Mouse (Mus musculus) Muller cell, postnatal 12 days (primary cell): Measurements from ENCODE around the gene Rbfox1.

Source experiments
- DNase-seq: peaks from one replicate; pipeline ENCODE4 v3.0.0-alpha.2; 2015; ENCODE audit errors: inconsistent ontology term

Rbfox1 gene

DNA sequence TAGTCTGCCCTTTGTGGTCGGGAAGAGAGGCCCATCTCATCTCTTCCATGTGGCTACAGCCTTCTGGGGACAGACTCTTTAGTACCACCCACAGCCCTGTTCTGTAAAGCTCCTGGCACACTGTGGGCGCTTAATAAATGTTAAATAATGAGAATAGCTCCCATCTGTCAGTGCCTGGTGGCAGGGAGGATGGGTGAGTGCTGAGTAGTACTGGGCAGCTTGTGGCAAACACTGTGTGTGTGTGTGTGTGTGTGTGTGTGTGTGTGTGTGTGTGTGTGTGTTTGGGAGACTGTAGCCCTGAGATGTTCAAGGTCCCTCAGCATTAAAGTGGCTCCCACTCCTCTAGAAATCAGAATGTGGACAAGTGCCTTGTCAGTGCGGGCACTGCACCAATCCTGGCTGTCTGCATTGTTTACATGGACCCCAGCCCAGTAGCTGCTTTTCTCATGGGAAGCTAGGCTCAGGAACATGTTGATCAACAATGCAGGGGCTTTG lies 1196.0 kb downstream of the Rbfox1 start:
- DNase-seq: no peak

DNA sequence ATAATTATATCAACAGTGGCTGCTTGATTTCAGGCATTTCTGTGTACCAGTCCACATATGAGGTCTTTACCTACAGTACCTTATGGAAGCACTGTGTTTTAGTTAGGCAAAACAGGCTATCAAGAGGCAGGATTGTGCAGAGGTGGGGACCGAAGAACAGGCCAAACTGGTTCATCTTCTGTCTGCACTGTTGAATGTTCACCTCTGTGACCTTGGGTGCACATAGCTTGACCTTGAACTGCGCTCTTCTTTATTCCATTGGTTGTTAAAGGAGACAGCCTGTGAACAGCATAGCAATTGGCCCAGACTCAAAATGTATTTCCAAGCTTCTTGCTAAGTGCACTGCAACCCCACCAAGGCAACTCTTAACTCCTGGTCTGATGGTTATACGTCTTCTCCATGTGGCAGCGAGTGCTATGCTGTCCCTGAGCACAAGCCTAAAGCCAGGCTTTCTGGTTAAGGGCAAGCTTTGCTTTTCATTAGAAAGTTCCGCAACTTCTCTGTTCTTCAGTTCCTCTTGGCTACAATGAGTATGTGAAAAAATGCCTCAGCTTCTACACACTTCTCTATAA lies 1196.6 kb downstream of the Rbfox1 start:
- DNase-seq: no peak

DNA sequence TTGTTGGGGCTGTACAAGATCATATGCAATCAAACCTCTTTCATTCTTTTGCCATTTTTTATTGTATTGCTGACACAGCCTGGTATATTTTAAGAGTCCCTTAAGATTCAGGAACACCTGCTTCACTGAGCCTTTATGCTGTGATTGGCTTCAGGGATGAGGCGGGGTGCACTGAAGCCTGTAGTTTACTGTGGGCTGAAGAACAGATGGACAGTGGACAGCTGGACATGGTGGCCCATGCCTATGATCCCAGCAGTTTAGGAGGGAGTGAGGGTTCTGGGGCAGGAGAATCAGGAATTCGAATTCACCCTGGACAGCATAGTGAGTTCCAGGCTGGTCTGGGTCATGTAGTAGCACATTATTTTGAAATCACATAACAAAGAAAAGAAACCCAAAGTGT lies 1198.8 kb downstream of the Rbfox1 start:
- DNase-seq: no peak

DNA sequence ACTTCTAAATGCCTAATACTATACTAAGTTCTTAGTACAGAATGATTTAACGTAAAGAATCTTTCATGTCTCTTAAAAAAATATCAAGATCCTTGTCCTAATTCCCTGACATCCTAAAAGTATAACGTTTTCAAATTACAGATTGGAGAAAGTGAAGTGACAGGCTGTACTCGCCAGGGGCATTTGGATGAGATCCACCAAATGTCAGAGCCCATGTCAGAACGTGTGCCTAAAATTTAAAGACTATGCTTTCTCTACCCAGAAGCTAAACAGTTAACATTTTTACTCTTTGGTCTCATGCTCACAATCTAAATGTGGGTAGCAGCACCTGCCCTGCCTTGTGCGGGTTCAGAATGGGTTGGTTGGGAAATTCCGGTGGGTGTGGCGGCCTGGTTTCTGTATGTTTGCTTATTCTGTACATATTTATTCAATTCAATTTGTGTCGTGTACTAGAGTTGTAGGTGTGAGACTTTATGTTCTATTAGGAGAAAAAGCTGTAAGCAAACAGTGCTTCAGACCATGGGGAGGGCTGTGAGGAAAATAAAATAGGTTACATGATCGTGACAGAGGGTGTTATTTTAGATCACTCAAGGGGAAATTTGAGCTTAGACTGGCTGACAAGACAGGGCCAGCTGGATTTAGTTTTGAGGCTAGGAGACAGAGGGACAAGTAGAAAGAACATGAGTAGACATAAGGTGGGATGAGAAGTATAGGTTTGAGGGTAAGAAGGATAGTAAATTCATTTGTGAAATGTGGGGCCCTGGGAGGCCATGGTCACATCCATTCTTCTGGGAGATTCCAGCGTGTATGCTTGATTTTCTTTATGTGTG lies 1203.7 kb downstream of the Rbfox1 start:
- DNase-seq: no peak

DNA sequence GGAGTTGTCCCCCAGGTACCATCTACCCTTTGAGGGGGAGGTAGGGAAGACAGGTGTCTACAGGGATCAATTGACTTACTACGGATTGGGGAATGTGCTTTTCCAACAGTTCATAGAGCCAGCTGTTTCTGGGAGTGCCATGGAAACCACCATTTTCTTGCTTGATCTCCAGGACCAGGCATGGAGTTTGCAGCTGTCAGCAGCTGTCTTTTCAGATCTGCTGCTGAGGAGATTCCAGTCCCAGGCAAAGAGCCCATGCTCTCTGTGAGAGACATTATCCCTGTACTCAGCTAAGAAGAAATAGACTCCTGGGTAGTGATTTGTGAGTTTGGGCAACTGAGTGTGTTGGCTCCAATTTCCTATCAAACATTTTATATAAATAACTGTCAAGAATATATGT lies 1204.3 kb downstream of the Rbfox1 start:
- no peak for DNase-seq

DNA sequence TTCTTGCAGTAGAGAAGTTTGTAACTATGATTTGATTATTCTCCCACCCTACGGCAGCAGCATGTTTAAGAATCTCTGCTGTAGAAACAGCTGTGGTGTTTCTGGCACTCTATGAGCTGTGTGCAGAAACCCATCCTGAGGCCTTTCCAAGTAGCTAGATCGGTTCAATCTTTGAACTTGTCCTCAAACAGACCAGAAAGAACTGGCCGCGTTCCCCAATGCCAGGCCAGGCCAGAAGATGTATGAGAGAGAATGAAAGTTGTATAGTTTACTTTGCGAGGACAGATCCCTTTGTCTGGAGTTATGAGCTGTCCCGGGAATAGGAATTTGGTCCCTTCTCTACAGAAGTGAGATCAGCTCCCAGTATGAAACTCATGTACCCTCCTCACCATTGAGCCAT lies 1205.0 kb downstream of the Rbfox1 start:
- DNase-seq: no peak

DNA sequence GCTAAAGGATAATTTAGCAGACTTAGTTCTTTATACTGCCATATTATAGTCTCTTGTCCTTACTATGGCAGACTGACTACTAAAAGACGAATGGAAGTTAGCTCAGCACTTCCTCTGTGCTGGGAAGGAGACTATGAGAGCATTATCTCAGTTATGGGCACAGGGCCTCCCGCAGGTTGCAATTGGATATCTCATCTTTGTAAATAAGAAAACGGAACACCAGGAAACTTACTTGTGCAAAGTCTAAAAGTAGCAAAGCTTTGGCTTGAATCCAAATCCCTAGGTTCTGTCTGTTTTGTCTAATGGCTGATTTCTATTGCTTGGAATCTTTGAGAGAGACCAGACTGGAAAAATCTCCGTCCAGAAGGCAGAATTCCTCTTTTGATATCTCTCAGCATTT lies 1207.7 kb downstream of the Rbfox1 start:
- no peak for DNase-seq

DNA sequence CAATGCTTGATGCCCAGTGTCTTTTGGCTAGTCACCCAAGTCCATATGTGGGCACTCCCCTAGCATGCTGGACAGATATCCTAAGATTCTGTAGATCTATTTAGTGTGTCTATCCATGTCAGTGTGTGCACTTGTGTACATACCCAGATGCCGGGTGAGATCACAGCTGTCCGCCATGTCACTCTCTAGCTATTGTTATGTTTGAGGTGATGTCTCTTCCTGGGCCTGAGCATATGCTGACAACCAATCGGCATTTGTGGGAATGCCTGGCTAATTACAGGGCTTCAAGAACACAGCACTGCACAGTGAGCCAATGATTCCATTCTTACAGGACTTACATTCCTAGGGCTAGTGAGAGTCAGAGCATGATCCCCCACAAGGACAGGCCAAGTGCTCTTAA lies 1208.5 kb downstream of the Rbfox1 start:
- no peak for DNase-seq

DNA sequence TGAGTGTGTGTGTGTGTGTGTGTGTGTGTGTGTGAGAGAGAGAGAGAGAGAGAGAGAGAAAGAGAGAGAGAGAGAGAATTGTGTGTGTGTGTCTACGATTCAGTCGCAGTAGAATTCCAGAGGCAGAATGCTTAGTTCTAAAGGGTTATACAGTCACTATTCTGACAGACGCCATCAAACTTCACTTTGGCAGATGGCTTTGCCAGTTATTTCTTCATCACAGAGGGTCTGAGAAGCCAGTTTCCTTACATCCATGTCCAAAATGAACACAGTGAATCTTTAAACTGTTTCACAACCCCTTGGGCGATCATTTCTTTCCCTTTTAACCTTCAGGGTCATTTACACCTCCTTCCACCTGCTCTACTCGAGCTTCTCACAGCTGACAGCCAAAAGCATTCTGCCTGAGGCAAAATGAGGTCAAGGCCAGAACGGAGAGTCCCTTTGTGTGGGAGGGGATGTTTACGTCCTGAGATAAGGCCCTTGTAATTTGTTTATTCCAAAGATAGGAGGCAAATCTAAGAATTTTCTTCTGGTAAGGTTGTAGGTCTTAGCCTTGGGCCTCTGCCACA lies 1209.1 kb downstream of the Rbfox1 start:
- DNase-seq: no peak

DNA sequence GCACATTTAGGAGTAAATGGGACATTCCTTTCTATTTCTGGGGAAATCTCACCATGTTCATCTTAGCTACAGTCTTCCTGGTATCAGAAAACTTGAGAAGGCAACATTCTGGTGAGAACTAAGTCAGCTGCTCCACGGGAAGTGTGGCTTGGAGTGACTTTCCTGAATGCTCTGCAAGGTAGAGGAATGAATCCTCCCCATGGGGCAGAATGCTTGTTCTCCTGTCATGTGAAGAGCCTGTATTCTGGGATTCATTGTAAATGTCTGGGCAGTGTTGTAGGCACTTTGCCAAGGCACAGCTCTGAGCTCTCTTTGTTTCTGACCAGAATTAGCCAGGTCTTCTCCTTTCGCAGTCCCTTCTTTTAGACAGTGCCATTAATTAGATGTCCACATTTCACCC lies 1211.9 kb downstream of the Rbfox1 start:
- DNase-seq: peak; percentile 32

DNA sequence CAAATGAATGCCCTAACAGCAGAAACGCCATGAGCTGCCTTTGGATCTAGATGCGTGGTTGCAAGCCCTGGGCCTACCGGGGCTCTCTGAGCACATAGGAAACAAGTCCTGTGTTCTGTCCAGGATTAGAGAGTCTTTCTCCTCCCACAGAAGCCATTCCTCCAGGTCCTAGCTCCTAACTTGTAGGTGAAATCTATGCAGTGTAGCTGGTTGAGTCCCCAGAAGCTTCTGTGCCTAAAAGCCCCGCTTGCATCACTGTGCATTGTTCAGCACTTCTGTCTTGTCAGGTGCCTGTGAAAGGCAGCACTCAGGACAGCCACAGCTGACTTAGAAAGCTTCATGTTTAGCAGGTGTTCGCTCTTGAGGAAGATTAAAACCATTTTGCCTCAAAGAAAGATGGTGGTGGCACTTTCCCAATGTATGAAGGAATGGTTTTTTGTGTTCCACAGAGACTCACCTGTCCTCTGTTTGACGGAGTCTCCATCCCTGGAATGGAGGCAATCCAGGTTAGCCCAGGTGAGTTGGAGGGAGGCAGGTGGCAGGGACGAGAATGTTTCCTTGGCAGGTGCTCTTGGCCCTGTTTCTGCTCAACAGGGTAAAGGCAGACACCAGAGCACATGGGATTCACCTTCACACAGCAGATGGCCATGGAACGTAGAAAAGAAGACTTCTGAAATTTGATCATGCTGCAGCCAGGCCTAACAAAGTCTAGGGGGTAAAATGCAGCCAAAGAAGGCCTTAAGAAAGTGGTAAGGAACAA lies 1213.0 kb downstream of the Rbfox1 start:
- DNase-seq: no peak

DNA sequence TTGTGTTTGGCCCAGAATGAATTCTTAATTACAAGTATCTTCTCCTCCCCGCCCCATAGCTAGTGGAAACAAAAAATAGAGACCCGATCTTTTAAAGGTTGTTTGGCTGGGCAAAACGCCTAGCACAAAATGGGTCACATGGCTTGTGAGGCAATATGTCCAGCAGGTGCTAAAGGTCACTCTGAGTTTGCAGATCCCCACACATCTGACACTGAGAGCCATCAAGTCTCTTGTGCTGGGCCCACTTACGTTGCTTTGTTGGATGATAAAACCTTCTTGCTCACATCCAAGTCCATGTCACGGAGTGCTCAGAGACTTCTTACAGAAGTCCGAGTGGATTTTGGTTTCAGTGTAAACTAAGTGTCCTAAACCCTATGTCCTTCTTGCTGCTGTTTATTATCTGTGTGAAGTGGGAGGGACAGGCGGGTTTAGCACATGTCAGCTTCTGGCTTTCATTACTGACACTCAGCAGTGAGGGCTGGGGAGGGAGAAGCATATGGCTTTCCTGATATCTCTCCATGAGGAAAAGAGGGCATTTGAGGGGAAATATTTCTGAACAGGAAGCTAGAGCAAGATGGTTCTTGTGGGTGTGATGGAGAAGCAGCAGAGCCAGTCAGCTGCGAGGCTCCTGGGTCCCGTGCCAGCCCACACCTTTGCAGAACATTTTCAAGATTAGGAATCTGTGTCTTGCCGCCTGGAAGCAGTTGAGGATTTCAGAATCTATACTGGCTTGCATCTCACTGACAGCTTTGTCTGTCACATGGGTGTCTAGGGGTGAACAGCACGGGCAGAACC lies 1214.5 kb downstream of the Rbfox1 start:
- DNase-seq: no peak

DNA sequence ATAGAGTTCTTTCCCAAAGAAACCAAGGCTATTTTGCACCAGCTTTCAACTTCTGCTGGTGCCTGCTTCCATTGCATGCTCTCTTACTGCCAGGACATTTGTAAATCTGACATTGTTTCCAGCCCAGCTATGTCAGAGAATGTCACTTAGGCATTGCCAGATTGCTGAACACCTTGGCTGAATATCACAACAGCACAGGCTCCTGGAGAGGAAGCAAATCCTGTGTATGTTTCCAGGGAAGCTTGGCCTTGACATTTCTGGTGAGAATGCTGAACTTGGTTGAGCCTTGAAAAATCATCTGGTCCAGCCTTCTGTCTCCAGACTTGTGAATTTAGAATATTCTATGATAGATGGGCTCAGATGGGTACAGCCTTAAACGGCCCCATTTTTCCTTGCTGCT lies 1217.3 kb downstream of the Rbfox1 start:
- no peak for DNase-seq

DNA sequence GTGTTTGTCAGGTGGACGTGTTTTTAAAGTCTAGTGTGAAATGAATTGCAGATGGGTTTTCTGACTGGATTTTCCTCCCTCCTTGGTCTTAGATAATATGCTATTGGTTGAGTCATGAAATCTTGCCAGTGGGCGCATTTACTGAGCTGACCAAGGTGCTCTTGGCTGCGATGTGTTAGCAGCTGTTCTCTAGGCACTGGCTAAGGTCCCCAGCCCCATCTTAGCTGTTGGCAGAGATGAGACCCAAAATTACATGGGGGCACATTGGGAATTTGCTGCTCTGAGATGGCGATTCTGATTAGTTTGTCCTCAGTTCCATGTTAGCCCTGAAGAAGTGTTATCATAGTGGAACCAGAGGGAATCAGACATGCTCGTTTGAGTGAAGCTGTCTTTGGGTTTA lies 1218.1 kb downstream of the Rbfox1 start:
- no peak for DNase-seq

DNA sequence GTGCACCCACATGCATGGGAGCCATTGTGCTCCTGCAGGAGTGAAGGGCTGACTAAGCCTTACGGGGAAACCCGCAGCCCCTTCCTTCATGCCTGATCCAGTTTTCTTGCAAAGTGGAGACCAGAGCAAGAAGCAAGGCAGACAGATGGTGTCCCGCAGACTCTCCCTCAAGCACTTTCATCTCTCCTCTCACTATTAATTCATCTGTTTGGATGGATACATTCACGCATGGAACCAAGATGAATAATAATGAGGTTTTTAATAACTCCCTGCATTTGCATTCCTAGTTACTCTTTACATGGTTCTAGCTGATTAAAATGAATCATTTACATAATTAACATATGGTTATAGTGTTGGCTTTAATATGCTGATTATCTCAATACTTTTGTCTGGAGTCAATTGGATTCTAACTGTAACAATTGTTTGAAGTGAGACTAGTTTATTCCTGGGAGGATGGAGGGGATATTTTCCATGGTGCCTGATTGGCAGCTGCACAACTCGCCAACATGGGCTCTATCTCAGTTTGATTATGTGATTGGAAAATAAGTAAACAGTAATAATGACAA lies 1221.4 kb downstream of the Rbfox1 start:
- DNase-seq: no peak

DNA sequence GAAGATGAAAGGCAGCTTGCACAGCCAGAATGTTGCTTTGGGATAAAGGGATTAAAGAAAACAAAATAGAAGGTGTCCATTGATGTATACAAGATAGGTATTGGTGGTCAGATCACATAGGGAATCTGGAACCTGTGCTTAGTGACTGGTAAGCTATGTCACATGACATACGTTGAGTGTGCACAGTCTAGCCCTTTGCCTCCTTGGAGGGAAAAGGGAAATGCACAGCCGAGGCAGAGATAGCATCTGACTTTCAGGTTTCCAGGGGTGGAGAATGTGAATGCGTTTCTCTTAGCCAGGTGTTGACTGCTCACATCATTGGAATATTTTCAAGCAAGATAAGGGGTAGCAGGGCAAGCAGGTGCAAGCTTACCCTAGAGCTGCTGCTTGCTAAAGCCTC lies 1230.8 kb downstream of the Rbfox1 start:
- DNase-seq: no peak

DNA sequence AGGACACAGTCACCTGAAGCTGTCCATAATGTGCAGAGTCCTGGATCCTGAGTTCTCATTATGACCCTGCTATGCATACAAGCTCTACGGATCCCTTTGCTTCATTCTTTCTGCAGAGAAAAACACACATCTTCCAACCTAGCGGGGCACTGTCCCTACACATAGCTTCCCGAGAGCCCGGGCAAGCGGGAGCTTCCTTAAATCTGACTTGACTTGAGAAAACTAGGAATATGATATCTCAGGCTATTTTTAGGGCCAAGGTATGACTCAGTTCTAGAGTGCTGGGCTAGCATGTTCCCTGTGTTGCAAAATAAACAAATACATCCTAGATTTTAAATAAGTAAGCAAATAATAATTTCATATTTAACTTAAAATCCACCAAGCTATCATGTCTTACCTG lies 1244.4 kb downstream of the Rbfox1 start:
- DNase-seq: no peak

DNA sequence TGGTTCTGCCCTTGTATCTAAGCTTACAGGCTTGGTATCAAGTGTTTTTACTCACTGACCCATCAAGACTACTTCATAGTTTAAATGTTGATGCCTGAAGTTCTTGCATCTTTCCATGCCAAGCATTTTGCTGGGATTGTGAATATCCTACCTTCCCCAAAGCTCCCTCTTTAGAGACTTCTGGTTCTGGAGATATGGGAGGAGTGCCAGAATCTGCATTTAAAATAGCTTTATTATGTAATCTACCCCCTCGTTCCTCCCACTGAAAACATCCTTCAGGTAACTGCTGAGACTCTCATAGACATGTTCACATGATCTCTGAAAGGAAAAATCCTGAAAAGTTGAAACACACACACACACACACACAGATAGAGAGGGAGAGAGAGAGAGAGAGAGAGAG lies 1247.3 kb downstream of the Rbfox1 start:
- DNase-seq: no peak

DNA sequence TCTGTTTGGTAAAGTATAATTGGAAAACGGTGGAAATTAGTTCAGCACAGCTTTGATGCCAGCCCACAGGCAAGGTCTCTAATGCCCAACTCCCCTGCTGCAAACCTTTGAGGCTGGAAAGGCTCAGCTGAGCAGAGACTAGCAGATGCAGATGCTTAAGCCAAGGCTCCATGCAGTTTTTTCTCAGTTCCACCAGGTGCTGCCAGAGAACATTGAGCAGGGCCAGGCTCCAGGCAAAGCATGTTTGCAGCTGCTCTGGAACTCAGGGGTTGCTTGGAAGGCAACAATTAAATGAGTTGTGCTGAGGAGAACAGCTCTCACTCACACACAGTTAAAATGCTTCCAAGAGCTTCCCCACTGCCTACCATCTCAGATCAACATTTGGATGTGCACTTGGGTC lies 1251.8 kb downstream of the Rbfox1 start:
- DNase-seq: peak; percentile 11

DNA sequence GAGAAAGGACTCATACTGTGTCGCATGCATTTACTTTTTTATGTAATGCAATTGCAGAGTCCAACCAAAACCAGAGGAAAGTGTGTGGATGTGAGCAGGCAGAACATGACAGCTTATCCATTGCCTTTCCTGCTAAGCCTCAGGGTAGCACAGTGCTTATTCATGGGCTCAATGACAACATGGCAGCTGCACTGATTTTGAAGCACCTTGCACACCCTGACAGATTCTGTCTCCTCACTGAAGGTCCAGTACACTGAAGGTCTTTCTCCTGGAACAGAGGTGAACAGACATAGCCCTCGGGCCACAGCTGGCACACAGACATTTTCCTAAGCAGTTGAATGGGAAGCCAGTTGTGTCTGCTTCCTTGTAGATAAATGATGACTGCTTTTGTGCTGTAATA lies 1254.3 kb downstream of the Rbfox1 start:
- no peak for DNase-seq

DNA sequence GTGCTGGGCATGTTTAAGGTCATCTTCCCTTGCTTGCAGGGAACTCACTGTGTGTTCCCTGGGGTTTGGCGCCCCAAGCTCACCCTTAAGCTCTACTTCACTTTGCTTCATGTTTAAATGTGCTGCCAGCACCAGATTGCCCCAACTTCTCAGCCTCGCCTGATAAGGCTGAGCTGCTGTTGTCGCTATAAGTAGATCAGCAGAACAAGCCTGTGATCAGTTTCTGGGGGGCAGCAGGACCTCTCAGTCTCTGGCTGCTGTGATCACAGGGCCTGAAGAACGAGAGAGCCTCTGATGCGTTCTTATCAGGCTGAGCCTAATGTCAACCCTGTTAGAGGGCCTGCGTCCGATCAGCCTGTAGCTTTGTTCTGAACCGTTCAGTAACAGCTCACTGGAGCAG lies 1255.8 kb downstream of the Rbfox1 start:
- DNase-seq: no peak
